Mouse (Mus musculus) midbrain, embryonic 16.5 days (tissue): Measurements from ENCODE around the gene Sh3gl2. TPM values are rescaled to one million over a fixed set of nuclear protein-coding genes. Genes with fewer than 3 reads are reported as not detected.
A peak's percentile ranks its signal among the peaks of the same experiment; 100 is the strongest.

Source experiments
- ATAC-seq: fragments of 200-750 bp; cut with Nextera tagmentation; 2 replicates; pipeline ENCODE4 v1.8.0; 2017; ENCODE audit warnings: moderate TSS enrichment
- H3K27ac ChIP-seq: fragments of 300-500 bp; sonication (generic); 2 replicates; pipeline ENCODE4 v1.5.1; 2014; ENCODE audit warnings: mild to moderate bottlenecking, low read length, mixed read lengths
- H3K27me3 ChIP-seq: fragments of 300-500 bp; sonication (generic); 2 replicates; pipeline ENCODE4 v1.6.1; 2014; ENCODE audit warnings: low read depth, low read length, mixed read lengths; ENCODE audit not compliant: control insufficient read depth, insufficient read depth
- H3K36me3 ChIP-seq: fragments of 300-500 bp; sonication (generic); 2 replicates; pipeline ENCODE4 v1.6.1; 2014; ENCODE audit warnings: mild to moderate bottlenecking, low read length, moderate library complexity, mixed read lengths; ENCODE audit not compliant: control insufficient read depth, insufficient read depth
- H3K4me1 ChIP-seq: fragments of 300-500 bp; sonication (generic); 2 replicates; pipeline ENCODE4 v1.6.1; 2014; ENCODE audit warnings: mild to moderate bottlenecking, low read length, mixed read lengths; ENCODE audit not compliant: control insufficient read depth, insufficient read depth
- H3K4me2 ChIP-seq: fragments of 300-500 bp; sonication (generic); 2 replicates; pipeline ENCODE4 v1.6.1; 2014; ENCODE audit warnings: mild to moderate bottlenecking, low read length, mixed read lengths
- H3K4me3 ChIP-seq: fragments of 300-500 bp; sonication (generic); 2 replicates; pipeline ENCODE4 v1.5.1; 2014; ENCODE audit warnings: low read depth, mild to moderate bottlenecking, low read length, moderate library complexity, mixed read lengths
- H3K9ac ChIP-seq: fragments of 300-500 bp; sonication (generic); 2 replicates; pipeline ENCODE4 v1.6.1; 2014; ENCODE audit warnings: low read depth, low read length, mixed read lengths
- H3K9me3 ChIP-seq: fragments of 300-500 bp; sonication (generic); replicated peaks from 2 replicates; pipeline ENCODE4 v1.6.1; 2014; ENCODE audit warnings: mild to moderate bottlenecking, low read length, mixed read lengths; ENCODE audit not compliant: control insufficient read depth, poor library complexity, severe bottlenecking
- WGBS: fragments of 180-500 bp; shearing (Covaris S2); extraction: QIAGEN DNeasy Blood & Tissue Kit; methylation state at CpG from one replicate; pipeline ENCODE4 v1.1.7; 2014; 5-methylcytosine and 5-hydroxymethylcytosine counted together
- polyA plus RNA-seq: library from polyadenylated mRNA; unstranded; fragments of >200 nt; fragmentation: Nextera tagmentation; extraction: Ambion mirVana; gene quantifications from 2 replicates; pipeline ENCODE4 v1.2.1, GENCODE M21; 2015

Sh3gl2 gene
- polyA plus RNA-seq, 1 experiment from 2014 or later: 112 TPM

- Histone ChIP-seq H3K36me3 (no peaks in the 10 kb centered on the region), H3K4me1 (no peaks in the 10 kb centered on the region), H3K9me3 (no peaks in the 10 kb centered on the region), H3K27me3 (no peaks in the 10 kb centered on the region), H3K9ac (no peak overlapping the region), H3K27ac (0 out of 2 replicates have a peak overlapping the region, but pooled peaks have one; percentile 15), H3K4me3 (no peak overlapping the region), H3K4me2 (no peak overlapping the region)
- 0 out of 2 replicates have a peak, but pooled peaks have one; percentile 43 for ATAC-seq
- 80% methylated on average over 4 of the region's 4 CpGs for WGBS
These were observed 68.0 kb downstream of the Sh3gl2 start for GRCm38 (mm10) chr4:85272877-85273276.

GRCm38 (mm10) chr4:85273452-85273851 is 68.5 kb downstream of the Sh3gl2 start:
- no peaks in the 10 kb centered on the region for H3K9me3 ChIP-seq
- no peaks in the 10 kb centered on the region for H3K36me3 ChIP-seq
- H3K4me3 ChIP-seq: no peak overlapping the region
- no peak overlapping the region for H3K4me2 ChIP-seq
- WGBS: 65% methylated on average over 3 of the region's 3 CpGs
- no peak overlapping the region for H3K27ac ChIP-seq
- H3K27me3 ChIP-seq: no peaks in the 10 kb centered on the region
- H3K9ac ChIP-seq: no peak overlapping the region
- ATAC-seq: no peak
- no peaks in the 10 kb centered on the region for H3K4me1 ChIP-seq

GRCm38 (mm10) chr4:85283151-85283550 is 78.2 kb downstream of the Sh3gl2 start:
- no peaks in the 10 kb centered on the region for H3K9me3 ChIP-seq
- H3K9ac ChIP-seq: no peak overlapping the region
- no peak overlapping the region for H3K4me3 ChIP-seq
- H3K27me3 ChIP-seq: no peaks in the 10 kb centered on the region
- no peak overlapping the region for H3K27ac ChIP-seq
- 95% methylated on average over 9 of the region's 9 CpGs for WGBS
- no peak for ATAC-seq
- no peaks in the 10 kb centered on the region for H3K36me3 ChIP-seq
- no peak overlapping the region for H3K4me2 ChIP-seq
- H3K4me1 ChIP-seq: 0 out of 2 replicates have a peak, but pooled peaks cover 2% of the 10 kb centered on the region

GRCm38 (mm10) chr4:85289990-85290389 is 85.1 kb downstream of the Sh3gl2 start:
- Histone ChIP-seq H3K9me3 (no peaks in the 10 kb centered on the region), H3K27ac (no peak overlapping the region), H3K4me1 (peaks cover 6% of the 10 kb centered on the region; the same call in 1 of the 2 replicates), H3K36me3 (no peaks in the 10 kb centered on the region), H3K4me3 (no peak overlapping the region), H3K9ac (no peak overlapping the region), H3K27me3 (no peaks in the 10 kb centered on the region), H3K4me2 (no peak overlapping the region)
- WGBS: 91% methylated on average over 1 of the region's 1 CpGs
- ATAC-seq: no peak

- Histone ChIP-seq H3K27me3 (no peaks in the 10 kb centered on the region), H3K36me3 (no peaks in the 10 kb centered on the region), H3K9me3 (no peaks in the 10 kb centered on the region), H3K4me3 (no peak overlapping the region), H3K9ac (no peak overlapping the region), H3K4me1 (peaks cover 6% of the 10 kb centered on the region; the same call in 1 of the 2 replicates), H3K4me2 (no peak overlapping the region), H3K27ac (no peak overlapping the region)
- 89% methylated on average over 4 of the region's 4 CpGs for WGBS
- ATAC-seq: no peak
These were observed 86.4 kb downstream of the Sh3gl2 start for GRCm38 (mm10) chr4:85291296-85291695.

- no peak overlapping the region for H3K9ac ChIP-seq
- WGBS: 71% methylated on average over 3 of the region's 3 CpGs
- no peak overlapping the region for H3K27ac ChIP-seq
- H3K4me3 ChIP-seq: no peak overlapping the region
- H3K27me3 ChIP-seq: no peaks in the 10 kb centered on the region
- no peaks in the 10 kb centered on the region for H3K9me3 ChIP-seq
- H3K36me3 ChIP-seq: no peaks in the 10 kb centered on the region
- no peak overlapping the region for H3K4me2 ChIP-seq
- peaks cover 6% of the 10 kb centered on the region; the same call in 1 of the 2 replicates for H3K4me1 ChIP-seq
- ATAC-seq: no peak
These were observed 88.4 kb downstream of the Sh3gl2 start for GRCm38 (mm10) chr4:85293368-85293767.

GRCm38 (mm10) chr4:85300610-85301405 is 95.9 kb downstream of the Sh3gl2 start:
- H3K27ac ChIP-seq: peak overlapping the region; percentile 39; the same call in 1 of the 2 replicates
- H3K4me2 ChIP-seq: no peak overlapping the region
- H3K36me3 ChIP-seq: no peaks in the 10 kb centered on the region
- no peak overlapping the region for H3K4me3 ChIP-seq
- peaks cover 6% of the 10 kb centered on the region; the same call in 1 of the 2 replicates for H3K4me1 ChIP-seq
- WGBS: 61% methylated on average over 6 of the region's 6 CpGs
- peak; percentile 91 for ATAC-seq
- no peak overlapping the region for H3K9ac ChIP-seq
- H3K9me3 ChIP-seq: no peaks in the 10 kb centered on the region
- H3K27me3 ChIP-seq: no peaks in the 10 kb centered on the region

GRCm38 (mm10) chr4:85305912-85306573 is 101.1 kb downstream of the Sh3gl2 start:
- H3K27me3 ChIP-seq: no peaks in the 10 kb centered on the region
- H3K4me3 ChIP-seq: no peak overlapping the region
- H3K27ac ChIP-seq: no peak overlapping the region
- no peak overlapping the region for H3K9ac ChIP-seq
- WGBS: 79% methylated on average over 7 of the region's 7 CpGs
- H3K4me1 ChIP-seq: peaks cover 14% of the 10 kb centered on the region
- H3K9me3 ChIP-seq: no peaks in the 10 kb centered on the region
- no peaks in the 10 kb centered on the region for H3K36me3 ChIP-seq
- no peak overlapping the region for H3K4me2 ChIP-seq
- no peak for ATAC-seq

- 23% methylated on average over 3 of the region's 3 CpGs for WGBS
- Histone ChIP-seq H3K4me1 (no peaks in the 10 kb centered on the region; the same call in 1 of the 2 replicates), H3K9ac (no peak overlapping the region), H3K27ac (no peak overlapping the region), H3K9me3 (no peaks in the 10 kb centered on the region), H3K4me2 (no peak overlapping the region), H3K4me3 (no peak overlapping the region), H3K27me3 (no peaks in the 10 kb centered on the region), H3K36me3 (no peaks in the 10 kb centered on the region)
- ATAC-seq: no peak
These were observed 114.2 kb downstream of the Sh3gl2 start for GRCm38 (mm10) chr4:85319092-85319491.
